Mouse (Mus musculus) cerebral cortex, adult 2 months (tissue): ENCODE data around the gene Gm45717.

Experiments used
- WGBS: fragments of 180-500 bp; shearing (Covaris S2); methylation state at CpG from one replicate; pipeline ENCODE4 v1.1.7; 2018; 5-methylcytosine and 5-hydroxymethylcytosine counted together

The Gm45717 gene

GRCm38 (mm10) chr7:140968710-140969109, 13.0 kb upstream of the Gm45717 start:
- WGBS = 53% methylated on average over 3 of the region's 3 CpGs

DNA sequence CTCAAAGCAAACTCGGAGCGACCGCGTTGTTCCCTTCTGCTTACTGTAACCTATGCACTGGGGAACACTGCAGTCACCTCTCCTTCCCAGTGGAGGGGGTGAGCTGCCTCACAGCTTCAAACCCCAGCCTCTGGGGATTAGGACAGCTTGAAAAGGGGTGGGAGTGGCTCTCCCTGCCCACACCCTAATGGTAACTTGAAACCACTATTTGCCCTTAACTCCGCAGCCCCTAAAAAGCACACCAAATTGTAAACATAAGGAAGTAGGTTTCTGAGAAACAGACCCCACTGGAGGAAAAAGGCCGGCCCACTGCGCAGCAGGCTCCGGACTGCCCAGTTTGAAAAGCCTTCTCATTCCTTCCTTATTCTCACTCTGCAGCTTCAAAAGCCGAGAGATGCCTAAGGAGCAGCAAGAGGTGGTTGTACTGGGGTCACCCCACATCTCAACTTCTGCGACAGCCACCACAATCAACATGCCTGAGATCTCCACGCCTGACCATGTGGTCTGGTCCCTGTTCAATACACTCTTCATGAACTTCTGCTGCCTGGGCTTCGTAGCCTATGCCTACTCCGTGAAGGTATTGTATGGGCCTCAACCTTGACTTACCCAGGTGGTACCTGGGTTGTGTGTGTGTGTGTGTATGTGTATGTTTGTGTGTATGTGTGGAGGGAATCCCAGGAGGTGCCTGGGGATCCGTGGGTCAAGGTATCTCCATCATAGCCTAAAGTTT, 12.3 kb upstream of the Gm45717 start:
- 64% methylated on average over 14 of the region's 14 CpGs for WGBS

- WGBS = 91% methylated on average over 4 of the region's 4 CpGs
Measured at GRCm38 (mm10) chr7:140966921-140967320, 11.2 kb upstream of the Gm45717 start, which contains the start of gene Ifitm1. Ifitm1 (plus strand) TSS chr7:140967221.

DNA sequence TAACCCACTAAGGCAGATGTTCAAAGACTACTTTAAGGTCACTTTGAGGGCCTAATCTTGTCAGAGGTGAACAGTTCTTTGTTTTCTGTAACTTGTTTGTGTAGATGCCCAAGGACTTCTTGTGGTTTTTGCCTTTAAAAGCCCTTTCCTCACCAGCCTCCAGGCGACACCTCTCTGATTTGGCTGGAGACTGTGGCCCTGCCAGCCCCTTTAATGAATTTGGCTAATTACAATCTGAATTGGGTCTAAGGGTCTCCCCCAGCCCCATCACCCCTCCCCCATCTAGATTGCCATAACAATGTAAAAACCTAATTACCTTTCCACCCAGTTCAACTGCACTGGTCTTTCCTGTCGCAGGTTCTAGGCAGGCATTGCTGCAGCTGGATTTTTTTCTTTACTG, 7.0 kb upstream of the Gm45717 start:
- 94% methylated on average over 2 of the region's 2 CpGs for WGBS

DNA sequence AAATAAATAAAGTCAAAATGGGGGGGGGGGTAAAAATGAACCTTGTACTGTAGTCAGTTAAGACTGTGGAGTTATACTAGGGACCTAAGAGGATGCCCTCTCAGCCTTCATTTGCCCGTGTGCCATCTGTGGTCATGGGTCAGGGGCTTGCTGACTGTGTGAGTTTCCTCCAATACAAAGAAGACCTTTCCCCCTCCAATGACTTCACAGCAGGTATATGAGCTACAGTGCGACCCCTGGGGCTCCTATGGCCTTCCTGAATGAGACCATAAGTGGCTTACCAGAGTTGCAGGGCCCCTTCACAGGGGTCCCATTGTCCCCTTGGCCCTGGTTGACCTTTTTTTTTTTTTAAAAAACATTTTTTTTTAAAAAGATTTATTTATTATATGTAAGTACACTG, 5.7 kb upstream of the Gm45717 start:
- 82% methylated on average over 2 of the region's 2 CpGs for WGBS

- WGBS = 86% methylated on average over 5 of the region's 5 CpGs
Measured at GRCm38 (mm10) chr7:140960026-140960425, 4.3 kb upstream of the Gm45717 start.

GRCm38 (mm10) chr7:140959181-140959901, 3.6 kb upstream of the Gm45717 start:
- 30% methylated on average over 9 of the region's 9 CpGs for WGBS

DNA sequence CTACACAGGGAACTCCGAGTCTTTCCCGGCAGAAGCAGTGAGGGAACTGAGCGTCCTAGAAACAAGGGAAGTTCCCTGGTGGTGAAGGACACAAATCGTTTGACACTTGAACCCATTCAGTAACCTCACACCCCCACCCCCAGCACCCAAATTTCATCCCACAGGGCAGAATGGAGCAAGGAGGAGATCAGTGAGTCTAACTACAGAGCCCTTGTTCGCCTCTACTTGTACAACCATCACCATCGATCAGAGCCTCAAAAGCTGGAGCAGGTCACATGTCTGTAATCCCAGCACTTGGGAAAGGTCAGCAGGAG, 776 bp upstream of the Gm45717 start:
- 48% methylated on average over 6 of the region's 6 CpGs for WGBS

GRCm38 (mm10) chr7:140955342-140955741, 395 bp downstream of the Gm45717 start:
- 31% methylated on average over 17 of the region's 17 CpGs for WGBS

- WGBS = 33% methylated on average over 9 of the region's 9 CpGs
Measured at GRCm38 (mm10) chr7:140954733-140955071, 1.0 kb downstream of the Gm45717 start.

DNA sequence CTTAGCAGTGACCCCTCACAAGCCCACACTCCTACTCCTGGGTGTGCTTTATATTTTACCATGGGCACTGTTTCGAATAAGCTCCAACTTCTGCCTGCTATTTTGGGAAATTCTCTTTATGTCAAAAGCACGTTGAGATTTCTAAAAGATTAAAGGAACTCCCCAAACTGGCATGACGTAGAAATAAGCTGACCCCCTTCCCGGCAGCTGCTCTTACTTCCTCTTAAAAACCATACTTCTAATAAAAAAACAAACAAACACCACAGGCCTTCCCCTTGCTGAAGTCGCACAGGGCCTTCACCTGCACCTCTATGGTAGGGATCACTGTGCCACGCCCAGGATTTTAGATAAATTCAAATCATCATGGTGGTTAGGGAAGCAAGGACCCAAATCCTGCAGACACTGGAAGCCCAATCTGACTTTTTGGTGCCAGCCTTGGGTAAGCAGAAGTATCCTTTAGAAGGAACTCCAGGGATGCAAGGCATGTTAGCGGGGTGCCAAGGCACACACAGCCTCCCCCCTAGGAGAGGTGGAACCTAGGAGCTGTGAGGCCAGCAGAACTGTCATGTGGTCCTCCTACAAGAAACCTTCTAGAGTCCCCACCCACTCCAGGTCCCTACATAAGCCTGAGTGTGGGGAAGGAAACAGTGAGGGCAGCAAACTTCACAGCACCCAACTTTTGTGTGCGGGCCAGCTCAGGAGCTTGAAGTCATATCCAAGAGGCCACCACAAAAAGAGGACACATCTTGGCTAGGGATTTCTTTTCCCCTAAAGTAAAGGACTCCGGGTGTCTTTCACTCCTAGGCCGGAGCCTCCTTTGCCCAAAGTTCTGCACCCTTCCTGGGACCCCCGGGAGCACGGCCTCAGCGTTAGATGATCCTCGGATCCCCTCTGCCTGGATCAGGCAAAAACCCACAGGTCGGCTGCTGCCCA, 1.7 kb downstream of the Gm45717 start:
- 72% methylated on average over 15 of the region's 15 CpGs for WGBS

DNA sequence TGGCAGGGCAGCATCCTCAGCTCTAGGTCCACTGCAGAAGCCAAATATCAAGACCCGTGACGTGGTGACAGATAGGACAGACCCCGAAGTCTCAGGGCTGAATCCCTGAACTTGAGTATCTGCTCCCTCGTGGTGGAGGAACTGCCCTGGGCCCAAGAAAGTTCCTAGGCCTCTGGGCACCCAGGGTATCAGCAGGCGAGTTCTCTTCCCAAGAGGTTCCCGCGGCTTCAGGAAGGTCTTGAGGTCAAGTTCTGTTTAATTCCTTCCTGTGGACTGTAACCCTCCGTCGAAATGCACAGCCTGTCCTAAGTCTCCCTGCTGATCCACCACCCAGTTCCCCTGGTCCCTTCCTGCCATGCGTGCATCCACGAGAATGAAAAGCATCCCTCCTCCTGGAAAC, 2.6 kb downstream of the Gm45717 start:
- 84% methylated on average over 11 of the region's 11 CpGs for WGBS

GRCm38 (mm10) chr7:140952441-140952840, 3.3 kb downstream of the Gm45717 start:
- WGBS = 88% methylated on average over 7 of the region's 7 CpGs

DNA sequence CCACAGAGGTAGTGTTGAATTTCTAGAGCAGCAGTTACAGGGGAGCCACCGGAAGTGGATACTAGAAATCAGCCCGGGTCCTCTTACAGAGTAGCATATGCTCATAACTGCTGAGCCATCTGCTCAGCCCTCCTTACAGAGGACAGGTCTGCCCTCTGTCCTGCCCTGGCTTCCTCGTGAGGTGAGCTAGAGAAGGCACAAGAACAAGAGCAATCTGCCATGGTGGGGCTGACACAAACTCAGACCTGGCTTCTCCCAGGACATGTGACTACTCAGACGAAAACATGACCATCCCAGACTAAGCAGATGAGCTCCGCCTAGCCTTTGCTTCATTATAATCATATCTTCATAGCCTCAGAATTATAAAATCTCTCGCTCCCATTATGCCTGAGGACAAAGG, 4.0 kb downstream of the Gm45717 start:
- WGBS = 90% methylated on average over 6 of the region's 6 CpGs

- 67% methylated on average over 8 of the region's 8 CpGs for WGBS
Measured at GRCm38 (mm10) chr7:140951051-140951450, 4.7 kb downstream of the Gm45717 start.

GRCm38 (mm10) chr7:140949824-140950530, 5.8 kb downstream of the Gm45717 start, which contains the start of gene Ifitm5:
Ifitm5 (minus strand) TSS chr7:140950291.
- 78% methylated on average over 16 of the region's 16 CpGs for WGBS

DNA sequence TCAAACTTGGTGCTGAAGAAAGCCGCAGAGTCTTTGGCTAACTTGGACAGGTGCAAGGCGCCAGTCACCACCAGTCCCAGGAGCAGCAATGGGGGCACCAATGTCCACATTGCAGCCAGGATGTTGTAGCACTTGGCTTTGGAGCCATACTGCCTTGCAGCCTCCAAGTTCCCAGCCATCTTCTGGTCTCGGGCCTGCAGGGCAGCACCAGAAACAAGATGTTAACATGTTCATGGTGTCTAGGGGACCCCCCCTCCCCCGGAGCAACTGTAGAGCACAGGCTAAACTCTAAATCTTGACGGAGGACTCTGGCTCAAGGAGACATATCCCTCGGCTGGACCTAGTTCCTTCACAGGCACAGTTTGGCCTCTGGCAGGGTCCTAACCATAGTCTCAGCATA, 6.5 kb downstream of the Gm45717 start:
- WGBS = 89% methylated on average over 6 of the region's 6 CpGs

DNA sequence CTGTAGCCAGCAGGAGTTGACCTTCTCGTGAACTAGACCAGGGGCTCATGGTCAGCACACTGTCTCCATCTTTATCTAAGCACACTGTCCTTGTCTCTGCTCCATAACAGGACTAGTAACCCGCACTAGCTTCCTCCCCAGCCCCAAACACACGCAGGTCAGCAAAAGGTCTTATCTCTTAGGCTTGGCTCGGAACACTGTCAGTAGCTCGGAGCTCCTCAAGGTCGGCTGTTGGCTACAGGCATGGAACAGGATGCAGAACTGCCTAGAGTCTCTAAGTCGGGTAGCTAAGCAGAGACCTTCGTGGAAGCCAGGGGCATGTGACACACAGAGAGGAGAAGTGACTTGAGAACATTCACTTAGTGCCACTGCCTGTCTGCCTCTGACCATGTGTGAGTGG, 7.6 kb downstream of the Gm45717 start:
- WGBS = 91% methylated on average over 8 of the region's 8 CpGs

GRCm38 (mm10) chr7:140946980-140947379, 8.8 kb downstream of the Gm45717 start:
- 80% methylated on average over 7 of the region's 7 CpGs for WGBS

DNA sequence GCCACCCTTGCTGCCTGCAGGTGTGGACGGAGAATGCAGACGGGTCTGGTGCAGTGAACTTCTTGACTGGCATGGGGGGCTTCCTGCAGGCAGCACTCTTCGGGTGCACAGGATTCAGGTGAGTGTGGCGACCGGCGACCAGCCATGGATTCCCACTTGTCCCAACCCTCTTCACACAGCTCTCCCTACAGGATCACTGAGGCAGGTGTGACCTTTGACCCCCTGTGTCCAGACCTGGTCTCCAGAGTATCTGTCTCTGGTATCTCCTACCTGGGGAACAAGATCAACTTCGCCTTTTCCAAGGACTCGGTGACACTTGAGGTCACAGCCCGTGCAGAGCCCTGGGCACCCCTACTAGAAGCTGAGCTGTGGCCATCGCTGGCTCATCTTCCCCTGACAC, 9.4 kb downstream of the Gm45717 start:
- 94% methylated on average over 10 of the region's 10 CpGs for WGBS

GRCm38 (mm10) chr7:140945247-140945646, 10.5 kb downstream of the Gm45717 start:
- WGBS = 98% methylated on average over 5 of the region's 5 CpGs

DNA sequence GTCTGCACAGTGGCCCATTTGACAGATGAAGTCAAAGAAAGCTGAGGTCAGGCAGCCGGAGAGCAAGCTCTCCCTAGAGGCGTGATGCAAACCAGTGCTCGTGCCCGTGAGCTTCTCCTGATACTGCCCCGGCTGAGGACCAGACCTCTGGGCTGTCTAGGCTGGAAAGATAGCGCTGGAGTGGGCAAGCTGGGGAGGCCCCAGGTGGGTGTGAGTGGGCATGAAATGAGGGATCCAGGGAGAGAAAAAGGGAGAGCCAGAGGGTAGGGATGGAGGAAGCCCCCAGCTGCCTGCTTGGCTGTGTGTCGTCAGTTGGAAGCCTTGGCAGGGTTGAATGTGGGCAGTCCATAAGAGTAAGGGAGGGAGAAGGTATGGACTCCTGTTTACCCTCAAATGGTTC, 11.5 kb downstream of the Gm45717 start:
- 96% methylated on average over 7 of the region's 7 CpGs for WGBS
